Mouse (Mus musculus) MN1 (cell line): ENCODE data around the gene Stard7.

Experiments used
- DNase-seq: peaks from one replicate; pipeline ENCODE4 v3.0.0-alpha.2; 2016; ENCODE audit warnings: low spot score

Stard7 gene

GRCm38 (mm10) chr2:127275551-127276320 lies 5.7 kb downstream of the Stard7 start:
- no peak for DNase-seq

- DNase-seq: no peak
Measured at GRCm38 (mm10) chr2:127278162-127278561, 8.1 kb downstream of the Stard7 start.

GRCm38 (mm10) chr2:127292250-127292649 lies 22.2 kb downstream of the Stard7 start:
- no peak for DNase-seq

- DNase-seq: no peak
Measured at GRCm38 (mm10) chr2:127297001-127297805, 27.2 kb downstream of the Stard7 start.

- DNase-seq: no peak
Measured at GRCm38 (mm10) chr2:127298056-127298455, 28.0 kb downstream of the Stard7 start.

GRCm38 (mm10) chr2:127300701-127301100 lies 30.7 kb downstream of the Stard7 start:
- no peak for DNase-seq

- DNase-seq: no peak
Measured at GRCm38 (mm10) chr2:127301883-127302282, 31.9 kb downstream of the Stard7 start.

- peak; percentile 19 for DNase-seq
Measured at GRCm38 (mm10) chr2:127304192-127304591, 34.2 kb downstream of the Stard7 start.

GRCm38 (mm10) chr2:127304609-127305210 lies 34.7 kb downstream of the Stard7 start:
- DNase-seq: no peak

- DNase-seq: no peak
Measured at GRCm38 (mm10) chr2:127306123-127306522, 36.1 kb downstream of the Stard7 start.

GRCm38 (mm10) chr2:127307179-127307578 lies 37.2 kb downstream of the Stard7 start:
- DNase-seq: no peak

GRCm38 (mm10) chr2:127308660-127309059 lies 38.6 kb downstream of the Stard7 start:
- no peak for DNase-seq

GRCm38 (mm10) chr2:127310246-127310645 lies 40.2 kb downstream of the Stard7 start:
- DNase-seq: no peak

- DNase-seq: no peak
Measured at GRCm38 (mm10) chr2:127310685-127311084, 40.7 kb downstream of the Stard7 start.

GRCm38 (mm10) chr2:127311193-127311592 lies 41.2 kb downstream of the Stard7 start:
- DNase-seq: no peak

GRCm38 (mm10) chr2:127312801-127313200 lies 42.8 kb downstream of the Stard7 start:
- DNase-seq: no peak

GRCm38 (mm10) chr2:127313878-127314277 lies 43.9 kb downstream of the Stard7 start:
- DNase-seq: no peak

GRCm38 (mm10) chr2:127314467-127315154 lies 44.6 kb downstream of the Stard7 start:
- no peak for DNase-seq

- DNase-seq: no peak
Measured at GRCm38 (mm10) chr2:127315155-127315470, 45.1 kb downstream of the Stard7 start.

- no peak for DNase-seq
Measured at GRCm38 (mm10) chr2:127316431-127316830, 46.4 kb downstream of the Stard7 start.

GRCm38 (mm10) chr2:127318136-127318535 lies 48.1 kb downstream of the Stard7 start:
- DNase-seq: no peak

- no peak for DNase-seq
Measured at GRCm38 (mm10) chr2:127319071-127319470, 49.1 kb downstream of the Stard7 start.
